Mouse (Mus musculus): Measurements from ENCODE around the gene Msto1. TPM values are rescaled to one million over a fixed set of nuclear protein-coding genes. Genes with fewer than 3 reads are reported as not detected.
"Not testable (repeated sequence)": the region's sequence is repeated elsewhere in the genome, so short reads cannot be mapped to it uniquely, and the experiment has no call there.

Gene Msto1
- 37.9 and 41.6 TPM in 2 replicates for polyA plus RNA-seq (2015; fragmentation: Nextera tagmentation; extraction: Ambion mirVana)

DNA sequence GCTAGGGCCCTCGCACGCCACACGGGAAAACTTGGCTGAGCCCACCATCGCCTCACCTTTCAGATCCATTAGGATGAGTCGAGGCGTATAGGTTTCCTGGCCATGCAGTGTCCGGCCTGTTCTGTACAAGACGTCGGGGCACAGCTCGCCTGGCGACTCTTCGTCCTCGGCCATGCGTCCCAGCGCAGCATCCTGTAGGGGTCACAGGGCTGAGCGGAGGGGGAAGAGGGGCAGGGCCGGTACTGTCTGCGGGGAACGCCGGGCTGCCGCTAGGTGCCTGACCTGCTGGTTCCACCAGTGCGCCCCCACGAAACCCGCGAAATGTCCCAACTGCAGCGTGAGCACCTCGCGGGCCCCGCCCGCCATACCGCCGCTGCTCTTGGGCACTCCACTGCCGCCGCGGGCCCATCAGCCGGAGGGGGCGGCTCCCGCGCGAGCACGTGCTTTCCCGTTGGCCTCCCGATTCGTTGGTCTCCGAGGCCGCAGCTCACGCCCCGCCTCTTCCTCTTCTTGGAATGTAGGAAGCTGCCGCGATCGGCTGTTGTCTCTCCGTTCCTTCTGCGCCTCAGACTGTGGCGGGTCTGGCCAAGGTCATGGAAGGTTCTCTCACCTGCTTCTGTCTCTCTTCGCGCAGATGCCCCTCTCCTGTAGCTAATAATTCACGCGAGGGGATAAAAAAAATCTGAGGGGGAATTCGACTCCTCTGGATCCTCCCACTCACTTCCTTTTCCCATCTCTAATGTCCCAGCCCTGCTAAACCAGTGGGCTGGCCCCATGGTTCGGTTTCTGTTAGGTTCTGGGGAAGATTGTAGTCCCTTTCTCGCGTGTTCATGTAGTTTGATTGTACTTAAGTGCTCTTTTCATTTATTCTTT, at the start of gene Msto1:
Gene Msto1 (minus strand): TSS at position 489 of the 873 bp plus-strand sequence.
- Histone ChIP-seq H3K4me1 (replicated peaks; ENCODE audit: control insufficient read depth, insufficient read depth, low read length) (peaks cover 13% of the 10 kb centered on the region), H3K27me3 (ENCODE audit: control insufficient read depth, insufficient read depth, low read depth, low read length) (no peaks in the 10 kb centered on the region), H3K9me3 (ENCODE audit: control insufficient read depth, low read length) (no peaks in the 10 kb centered on the region), H3K4me3 (ENCODE audit: low read length) (peak within 1 kb of the TSS; percentile 76), H3K36me3 (ENCODE audit: control insufficient read depth, insufficient read depth, low read length) (peaks cover 21% of the 10 kb centered on the region), H3K9ac (ENCODE audit: low read length) (peak within 1 kb of the TSS; percentile 81), H3K27ac (ENCODE audit: low read length) (peak within 1 kb of the TSS; percentile 50), H3K4me2 (ENCODE audit: low read depth, low read length) (peak within 1 kb of the TSS; percentile 87)
- peak; percentile 98 for ATAC-seq (ENCODE audit: low read depth)
- under 1% methylated on average over 61 of the region's 62 CpGs for WGBS

DNA sequence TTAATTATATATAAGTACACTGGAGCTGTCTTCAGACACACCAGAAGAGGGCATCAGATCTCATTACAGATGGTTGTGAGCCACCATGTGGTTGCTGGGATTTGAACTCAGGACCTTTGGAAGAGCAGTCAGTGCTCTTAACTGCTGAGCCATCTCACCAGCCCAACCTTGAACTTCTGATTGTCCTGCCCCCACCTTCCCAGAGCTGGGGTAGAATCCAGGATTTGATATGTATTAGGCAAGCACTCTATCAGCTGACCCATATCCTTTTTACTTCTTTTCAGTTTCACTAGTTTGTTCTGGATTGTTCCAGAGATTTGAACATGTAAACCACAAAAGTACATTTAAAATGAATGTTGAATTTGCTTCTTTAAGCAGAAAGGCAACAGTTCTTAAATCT, 49.4 kb upstream of the Msto1 start:
- H3K9me3 ChIP-seq (ENCODE audit: control insufficient read depth, low read length); H3K4me3 ChIP-seq (ENCODE audit: low read length); H3K36me3 ChIP-seq (ENCODE audit: control insufficient read depth, insufficient read depth, low read length); H3K27me3 ChIP-seq (ENCODE audit: control insufficient read depth, insufficient read depth, low read depth, low read length); H3K27ac ChIP-seq (ENCODE audit: low read length); H3K4me2 ChIP-seq (ENCODE audit: low read depth, low read length); ATAC-seq (ENCODE audit: low read depth); H3K4me1 ChIP-seq (replicated peaks; ENCODE audit: control insufficient read depth, insufficient read depth, low read length); H3K9ac ChIP-seq (ENCODE audit: low read length): not testable (repeated sequence)

DNA sequence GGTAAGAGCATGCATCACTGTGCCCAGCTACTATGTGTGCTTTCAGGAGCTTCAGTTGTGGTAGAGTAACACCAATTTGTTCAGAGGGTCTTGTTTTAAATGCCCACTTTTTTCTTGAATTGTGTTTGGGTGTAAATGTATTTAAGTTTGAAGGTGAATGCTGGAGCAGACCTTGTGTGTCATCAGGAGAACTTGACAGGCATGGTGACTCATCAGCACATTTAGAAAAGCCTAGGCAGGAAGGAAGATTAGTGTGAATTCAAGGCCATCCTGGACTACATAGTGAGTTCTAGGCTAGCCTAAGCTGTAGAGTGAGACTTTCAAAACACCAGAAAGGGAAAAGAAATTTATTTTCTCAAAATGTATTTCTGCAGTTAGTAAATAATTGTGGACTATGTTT, 39.9 kb upstream of the Msto1 start:
- H3K27ac ChIP-seq (ENCODE audit: low read length), result no peak overlapping the region
- ATAC-seq (ENCODE audit: low read depth), result no peak

DNA sequence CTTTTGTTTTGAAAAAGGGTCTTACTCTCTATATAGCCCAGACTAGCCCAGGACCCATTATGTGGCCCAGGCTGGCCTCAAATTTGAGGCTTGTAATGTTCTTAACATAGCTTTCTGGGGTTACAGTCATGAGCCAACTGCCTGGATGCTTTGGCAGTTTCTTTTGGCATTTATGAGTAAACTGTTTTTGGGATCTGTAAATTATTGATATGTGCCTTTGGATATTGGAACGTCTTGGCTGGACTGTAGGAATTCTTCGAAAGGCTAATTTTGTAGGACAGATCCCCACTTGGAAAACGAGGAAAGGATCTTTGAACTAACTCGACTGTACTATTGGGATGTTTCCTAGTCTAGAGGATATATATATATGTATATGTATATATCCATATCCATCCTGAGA, 39.4 kb upstream of the Msto1 start:
- H3K4me3 ChIP-seq (ENCODE audit: low read length), result no peak overlapping the region
- H3K9ac ChIP-seq (ENCODE audit: low read length), result no peak overlapping the region
- peaks cover 13% of the 10 kb centered on the region for H3K4me1 ChIP-seq (replicated peaks; ENCODE audit: control insufficient read depth, insufficient read depth, low read length)
- no peaks in the 10 kb centered on the region for H3K27me3 ChIP-seq (ENCODE audit: control insufficient read depth, insufficient read depth, low read depth, low read length)
- WGBS, result 74% methylated on average over 4 of the region's 4 CpGs
- H3K9me3 ChIP-seq (ENCODE audit: control insufficient read depth, low read length), result no peaks in the 10 kb centered on the region
- H3K27ac ChIP-seq (ENCODE audit: low read length), result no peak overlapping the region
- no peaks in the 10 kb centered on the region for H3K36me3 ChIP-seq (ENCODE audit: control insufficient read depth, insufficient read depth, low read length)
- H3K4me2 ChIP-seq (ENCODE audit: low read depth, low read length), result no peak overlapping the region
- ATAC-seq (ENCODE audit: low read depth), result no peak

More for the DNA sequence above, 39.9 kb upstream of the Msto1 start:
- no peaks in the 10 kb centered on the region for H3K36me3 ChIP-seq (ENCODE audit: control insufficient read depth, insufficient read depth, low read length)
- no peak overlapping the region for H3K9ac ChIP-seq (ENCODE audit: low read length)
- no peak overlapping the region for H3K4me2 ChIP-seq (ENCODE audit: low read depth, low read length)
- H3K9me3 ChIP-seq (ENCODE audit: control insufficient read depth, low read length), result no peaks in the 10 kb centered on the region
- H3K4me3 ChIP-seq (ENCODE audit: low read length), result no peak overlapping the region
- H3K27me3 ChIP-seq (ENCODE audit: control insufficient read depth, insufficient read depth, low read depth, low read length), result no peaks in the 10 kb centered on the region
- H3K4me1 ChIP-seq (replicated peaks; ENCODE audit: control insufficient read depth, insufficient read depth, low read length), result peaks cover 8% of the 10 kb centered on the region

DNA sequence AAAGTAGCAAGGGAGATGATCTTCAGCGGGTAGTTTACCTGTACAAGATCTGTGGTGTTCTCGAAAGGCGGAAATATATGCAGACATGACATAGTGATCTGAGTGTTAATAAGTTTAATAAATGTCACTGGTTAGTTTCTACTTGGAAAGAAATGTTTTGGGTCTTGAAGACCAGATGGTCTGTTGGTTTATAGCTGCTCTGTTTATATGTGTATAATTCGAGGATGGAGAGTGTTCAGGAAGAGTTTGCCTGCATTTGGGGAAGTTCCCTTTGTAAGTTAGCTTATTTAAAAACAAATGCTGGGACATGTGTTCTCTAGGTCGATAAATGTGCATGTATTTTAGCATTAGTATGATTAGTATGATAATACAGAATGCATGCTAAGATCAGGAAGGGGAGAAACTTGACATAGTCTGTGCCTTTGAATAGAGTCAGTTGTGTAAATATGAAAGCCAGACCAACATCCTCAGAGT, 37.6 kb upstream of the Msto1 start:
- 1% methylated on average over 5 of the region's 5 CpGs for WGBS
- Histone ChIP-seq H3K27me3 (ENCODE audit: control insufficient read depth, insufficient read depth, low read depth, low read length) (no peaks in the 10 kb centered on the region), H3K9me3 (ENCODE audit: control insufficient read depth, low read length) (no peaks in the 10 kb centered on the region), H3K4me2 (ENCODE audit: low read depth, low read length) (peak overlapping the region; percentile 72), H3K4me1 (replicated peaks; ENCODE audit: control insufficient read depth, insufficient read depth, low read length) (peaks cover 17% of the 10 kb centered on the region), H3K4me3 (ENCODE audit: low read length) (peak overlapping the region; percentile 72), H3K27ac (ENCODE audit: low read length) (peak overlapping the region; percentile 100), H3K9ac (ENCODE audit: low read length) (peak overlapping the region; percentile 99), H3K36me3 (ENCODE audit: control insufficient read depth, insufficient read depth, low read length) (no peaks in the 10 kb centered on the region)
- ATAC-seq (ENCODE audit: low read depth), result no peak

DNA sequence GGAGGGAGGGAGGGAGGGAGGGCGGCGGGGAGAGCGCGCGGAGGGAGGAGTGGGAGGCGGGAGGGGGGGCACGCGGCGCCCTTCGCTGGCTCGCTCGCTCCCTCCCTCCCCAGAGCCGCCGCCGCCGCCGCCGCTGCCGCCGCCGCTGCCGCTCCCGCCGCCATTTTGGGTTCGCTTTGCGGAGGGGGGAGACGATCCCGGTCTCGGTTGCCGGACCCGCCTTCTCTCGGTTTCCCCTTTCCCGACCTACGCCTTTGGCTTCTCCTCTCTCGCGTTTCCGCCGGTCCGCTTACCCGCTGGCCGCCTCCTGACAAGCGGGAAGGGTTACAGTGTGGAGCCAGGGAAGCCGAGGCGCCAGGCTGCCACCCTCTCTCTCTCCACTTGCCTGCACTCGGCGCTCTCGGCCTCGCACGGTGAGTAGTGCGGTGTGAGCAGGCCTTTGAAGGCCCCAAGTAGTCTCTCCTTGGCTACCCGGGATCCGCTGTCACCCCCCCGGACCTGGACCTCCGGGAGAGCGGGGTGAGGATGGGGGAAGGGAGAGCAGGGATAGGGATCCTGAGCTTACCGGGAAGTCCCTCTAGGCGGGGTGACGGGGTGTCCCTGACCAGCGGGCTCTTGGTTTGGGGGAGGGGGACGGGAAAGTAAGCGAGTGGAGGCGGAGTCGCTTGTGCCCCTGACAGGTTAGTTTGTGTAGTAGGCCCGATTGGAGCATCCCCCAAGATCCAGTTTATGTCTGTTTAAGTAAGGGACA, 37.0 kb upstream of the Msto1 start, which contains the start of the genes Ash1l and Dap3:
Gene Ash1l (plus strand): TSS at position 47 of the 751 bp plus-strand sequence.
Gene Dap3 (minus strand): TSS at position 606 of the 751 bp plus-strand sequence.
- Histone ChIP-seq H3K4me2 (ENCODE audit: low read depth, low read length) (peak within 1 kb of the TSS; percentile 77), H3K27ac (ENCODE audit: low read length) (peak within 1 kb of the TSS; percentile 100), H3K36me3 (ENCODE audit: control insufficient read depth, insufficient read depth, low read length) (no peaks in the 10 kb centered on the region), H3K4me1 (replicated peaks; ENCODE audit: control insufficient read depth, insufficient read depth, low read length) (peaks cover 17% of the 10 kb centered on the region), H3K27me3 (ENCODE audit: control insufficient read depth, insufficient read depth, low read depth, low read length) (no peaks in the 10 kb centered on the region), H3K4me3 (ENCODE audit: low read length) (peak within 1 kb of the TSS; percentile 72), H3K9me3 (ENCODE audit: control insufficient read depth, low read length) (no peaks in the 10 kb centered on the region), H3K9ac (ENCODE audit: low read length) (peak within 1 kb of the TSS; percentile 99)
- WGBS, result under 1% methylated on average over 42 of the region's 64 CpGs
- ATAC-seq (ENCODE audit: low read depth), result peak; percentile 72

DNA sequence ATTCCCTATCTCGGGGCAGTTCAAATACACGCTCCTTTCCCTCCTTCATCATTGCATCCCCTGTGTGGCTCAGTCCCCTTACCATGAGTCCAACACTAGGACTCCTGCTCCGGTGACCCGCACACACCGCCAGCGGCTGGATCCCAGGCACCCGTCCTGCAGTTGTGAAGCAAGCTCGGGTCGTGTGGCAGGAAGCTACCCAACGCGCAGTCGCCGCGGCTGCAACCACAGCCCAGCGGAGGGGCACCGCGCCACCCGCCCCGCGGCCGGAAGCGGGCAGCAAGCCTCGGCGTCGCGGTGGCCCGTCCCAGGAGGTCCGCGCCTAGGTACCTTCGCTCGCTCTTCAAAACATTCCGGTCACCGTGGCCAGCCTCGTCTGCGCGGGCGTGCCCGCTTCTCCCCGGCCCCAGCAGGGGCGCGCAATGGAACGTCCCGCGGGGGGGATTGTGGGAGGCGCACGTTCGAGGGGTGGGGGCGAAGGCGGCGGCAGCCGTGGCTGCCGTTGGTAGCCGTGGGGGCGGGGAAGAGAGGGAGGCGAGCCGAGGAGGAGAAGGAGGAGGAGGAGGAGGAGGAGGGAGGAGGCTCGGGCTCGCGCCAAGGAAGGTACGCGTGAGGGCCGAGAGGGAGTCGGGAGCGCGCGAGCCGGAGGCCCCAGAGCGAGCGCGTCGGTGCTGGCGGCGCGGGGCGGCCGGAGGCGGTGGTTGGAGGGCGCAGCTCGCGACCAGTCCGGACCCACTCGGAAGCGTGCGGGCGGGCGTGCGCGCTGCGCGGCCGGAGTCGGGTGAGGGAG, 36.2 kb upstream of the Msto1 start:
- Histone ChIP-seq H3K9ac (ENCODE audit: low read length) (peak overlapping the region; percentile 99), H3K9me3 (ENCODE audit: control insufficient read depth, low read length) (no peaks in the 10 kb centered on the region), H3K27me3 (ENCODE audit: control insufficient read depth, insufficient read depth, low read depth, low read length) (no peaks in the 10 kb centered on the region), H3K27ac (ENCODE audit: low read length) (peak overlapping the region; percentile 100), H3K4me3 (ENCODE audit: low read length) (peak overlapping the region; percentile 72), H3K4me1 (replicated peaks; ENCODE audit: control insufficient read depth, insufficient read depth, low read length) (peaks cover 17% of the 10 kb centered on the region), H3K4me2 (ENCODE audit: low read depth, low read length) (peak overlapping the region; percentile 77), H3K36me3 (ENCODE audit: control insufficient read depth, insufficient read depth, low read length) (no peaks in the 10 kb centered on the region)
- peak; percentile 94 for ATAC-seq (ENCODE audit: low read depth)
- WGBS, result 0% methylated on average over 60 of the region's 92 CpGs

DNA sequence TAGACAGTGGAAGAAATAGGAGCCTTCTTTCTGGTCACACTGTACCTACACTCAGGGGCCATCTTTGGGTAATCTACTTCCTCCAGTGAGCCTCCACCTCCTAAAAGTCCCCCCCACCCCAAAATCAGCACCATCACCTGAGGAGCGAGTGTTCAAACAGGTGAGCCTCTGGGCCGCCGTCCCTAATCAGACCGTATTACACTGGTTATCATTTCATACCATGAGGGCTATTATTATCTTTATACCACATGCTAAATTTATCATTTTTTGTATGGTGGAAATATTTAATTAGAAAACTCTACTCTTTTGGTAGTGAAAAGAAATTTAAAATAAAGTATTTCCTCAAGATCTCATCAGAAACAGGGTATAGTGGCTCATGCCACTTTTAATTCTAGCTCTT, 30.3 kb upstream of the Msto1 start:
- H3K4me2 ChIP-seq (ENCODE audit: low read depth, low read length), result no peak overlapping the region
- no peaks in the 10 kb centered on the region for H3K9me3 ChIP-seq (ENCODE audit: control insufficient read depth, low read length)
- no peak overlapping the region for H3K27ac ChIP-seq (ENCODE audit: low read length)
- 83% methylated on average over 4 of the region's 4 CpGs for WGBS
- no peak for ATAC-seq (ENCODE audit: low read depth)
- no peaks in the 10 kb centered on the region for H3K27me3 ChIP-seq (ENCODE audit: control insufficient read depth, insufficient read depth, low read depth, low read length)
- H3K4me3 ChIP-seq (ENCODE audit: low read length), result no peak overlapping the region
- H3K9ac ChIP-seq (ENCODE audit: low read length), result no peak overlapping the region
- peaks cover 13% of the 10 kb centered on the region for H3K4me1 ChIP-seq (replicated peaks; ENCODE audit: control insufficient read depth, insufficient read depth, low read length)
- peaks cover 18% of the 10 kb centered on the region for H3K36me3 ChIP-seq (ENCODE audit: control insufficient read depth, insufficient read depth, low read length)
